Mouse (Mus musculus): Measurements from ENCODE around the gene Tial1. TPM values are rescaled to one million over a fixed set of nuclear protein-coding genes. Genes with fewer than 3 reads are reported as not detected.

Gene Tial1
- total RNA-seq (2021): 10 to 100 TPM; 42.0 to 45.4 TPM

GRCm38 (mm10) chr7:128461285-128462215 lies at the start of gene Tial1:
Gene Tial1 (minus strand): TSS chr7:128461717.
- intact Hi-C loops (cut with DNase I): no loop called here

GRCm38 (mm10) chr7:128504091-128504490 lies 42.6 kb upstream of the Tial1 start:
- no peak for DNase-seq (ENCODE audit: low spot score)

More at GRCm38 (mm10) chr7:128461285-128462215, at the start of gene Tial1:
- peak; percentile 98 for DNase-seq (ENCODE audit: low spot score)

GRCm38 (mm10) chr7:128499801-128500200 lies 38.3 kb upstream of the Tial1 start:
- intact Hi-C loops (cut with DNase I): no loop called here
- no peak for DNase-seq (ENCODE audit: low spot score)

More at GRCm38 (mm10) chr7:128504091-128504490, 42.6 kb upstream of the Tial1 start:
- intact Hi-C loops (cut with DNase I): no loop called here

- no peak for DNase-seq (ENCODE audit: low spot score)
- intact Hi-C loops (cut with DNase I): no loop called here
Measured at GRCm38 (mm10) chr7:128494546-128494945, 33.0 kb upstream of the Tial1 start.

- intact Hi-C loops (cut with DNase I): no loop called here
- DNase-seq (ENCODE audit: low spot score): no peak
Measured at GRCm38 (mm10) chr7:128488986-128489385, 27.5 kb upstream of the Tial1 start.

- intact Hi-C loops (cut with DNase I): loop anchor here (1.0 to 5.0 kb wide), 3 partner anchors 48 to 216 kb away; partner anchors contain the start of gene Bag3
- peak; percentile 58 for DNase-seq (ENCODE audit: low spot score)
Measured at GRCm38 (mm10) chr7:128474322-128474721, 12.8 kb upstream of the Tial1 start.

- intact Hi-C loops (cut with DNase I): no loop called here
- DNase-seq (ENCODE audit: low spot score): no peak
Measured at GRCm38 (mm10) chr7:128462406-128462805, 889 bp upstream of the Tial1 start.

GRCm38 (mm10) chr7:128460865-128461228 lies 670 bp downstream of the Tial1 start:
- intact Hi-C loops (cut with DNase I): no loop called here
- DNase-seq (ENCODE audit: low spot score): no peak

GRCm38 (mm10) chr7:128460131-128460864 lies 1.2 kb downstream of the Tial1 start:
- intact Hi-C loops (cut with DNase I): no loop called here

GRCm38 (mm10) chr7:128459791-128460130 lies 1.8 kb downstream of the Tial1 start:
- no peak for DNase-seq (ENCODE audit: low spot score)

More at GRCm38 (mm10) chr7:128460131-128460864, 1.2 kb downstream of the Tial1 start:
- peak; percentile 19 for DNase-seq (ENCODE audit: low spot score)

GRCm38 (mm10) chr7:128458011-128458410 lies 3.5 kb downstream of the Tial1 start:
- intact Hi-C loops (cut with DNase I): loop anchor here (10.0 kb wide), 1 partner anchor 223 kb away; the partner anchor contains the start of genes 9130023H24Rik and Armc5
- DNase-seq (ENCODE audit: low spot score): no peak

More at GRCm38 (mm10) chr7:128459791-128460130, 1.8 kb downstream of the Tial1 start:
- intact Hi-C loops (cut with DNase I): loop anchor here (10.0 kb wide), 1 partner anchor 225 kb away; the partner anchor contains the start of genes 9130023H24Rik and Armc5

GRCm38 (mm10) chr7:128452731-128453130 lies 8.8 kb downstream of the Tial1 start:
- no peak for DNase-seq (ENCODE audit: low spot score)
- intact Hi-C loops (cut with DNase I): loop anchor here (10.0 kb wide), 1 partner anchor 218 kb away; the partner anchor contains the start of genes 9130023H24Rik and Armc5

- intact Hi-C loops (cut with DNase I): no loop called here
- DNase-seq (ENCODE audit: low spot score): no peak
Measured at GRCm38 (mm10) chr7:128440584-128440983, 20.9 kb downstream of the Tial1 start.

- intact Hi-C loops (cut with DNase I): no loop called here
- DNase-seq (ENCODE audit: low spot score): no peak
Measured at GRCm38 (mm10) chr7:128439251-128439650, 22.3 kb downstream of the Tial1 start.

- intact Hi-C loops (cut with DNase I): no loop called here
- no peak for DNase-seq (ENCODE audit: low spot score)
Measured at GRCm38 (mm10) chr7:128438131-128438530, 23.4 kb downstream of the Tial1 start.

GRCm38 (mm10) chr7:128433213-128433612 lies 28.3 kb downstream of the Tial1 start:
- no peak for DNase-seq (ENCODE audit: low spot score)
- intact Hi-C loops (cut with DNase I): no loop called here

GRCm38 (mm10) chr7:128432574-128432973 lies 28.9 kb downstream of the Tial1 start:
- DNase-seq (ENCODE audit: low spot score): no peak
- intact Hi-C loops (cut with DNase I): no loop called here

GRCm38 (mm10) chr7:128422491-128422890 lies 39.0 kb downstream of the Tial1 start:
- intact Hi-C loops (cut with DNase I): no loop called here
- no peak for DNase-seq (ENCODE audit: low spot score)

- intact Hi-C loops (cut with DNase I): no loop called here
- DNase-seq (ENCODE audit: low spot score): no peak
Measured at GRCm38 (mm10) chr7:128421701-128422100, 39.8 kb downstream of the Tial1 start.

- no peak for DNase-seq (ENCODE audit: low spot score)
- intact Hi-C loops (cut with DNase I): no loop called here
Measured at GRCm38 (mm10) chr7:128419690-128420089, 41.8 kb downstream of the Tial1 start.

Data from heart, postnatal 25 days (tissue).